Mouse (Mus musculus): ENCODE results near the gene Chrm2.

DNA sequence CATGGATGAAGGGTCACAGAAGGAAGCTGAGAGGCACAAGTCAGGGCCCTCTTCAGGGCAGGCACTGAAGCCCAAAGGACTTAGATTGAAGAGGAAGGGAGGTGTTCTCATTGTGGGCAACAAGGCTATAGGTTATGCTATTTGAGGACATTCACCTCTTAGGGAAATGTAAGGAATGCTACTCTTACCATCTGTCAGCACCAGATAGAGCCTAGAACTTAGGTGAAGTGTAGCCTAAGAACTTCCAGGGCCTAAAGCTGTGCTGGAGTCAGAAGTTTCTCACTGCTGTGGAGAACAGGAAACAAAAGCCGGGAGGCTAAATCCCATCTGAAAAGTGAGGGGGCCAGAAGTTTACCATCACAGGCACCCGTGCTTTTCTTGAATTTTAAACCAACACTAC is 120.6 kb downstream of the Chrm2 start:
- TF ChIP-seq TAL1 (IDR thresholded peaks at IDR 0.05; ENCODE audit: low read length) (no peak), GATA1 (IDR thresholded peaks at IDR 0.05; ENCODE audit: low read length) (no peak)

All from erythroblast, embryonic 14.5 days (primary cell).